Comparison of ENCODE assay signal across 23 mouse cellular contexts in genomic region chr6:28599120-28599519, GRCm38 (mm10).
DNase-seq lines count a peak whose midpoint lies in the region; ATAC-seq and TF ChIP-seq lines count a peak whose summit lies in the region.
"Had no signal": no experiment of that assay in that cellular context is flagged by ENCODE, and none has a peak within 500 bp of the region (broad histone marks: within the 10 kb centered on the region; RNA-seq: fewer than 3 reads in every experiment).

No protein-coding gene starts in this region.

- H3K27me3 ChIP-seq in erythroblast, embryonic 14.5 days (ENCODE audit: control insufficient read depth): no peaks in the 10 kb centered on the region
- H3K27me3 ChIP-seq in liver, embryonic 12.5 days (replicated peaks): no peaks in the 10 kb centered on the region
- no peaks in the 10 kb centered on the region for H3K27me3 ChIP-seq in megakaryocyte, embryonic 14.5 days (replicated peaks)
- no peaks in the 10 kb centered on the region for H3K27me3 ChIP-seq in intestine, postnatal 0 days (replicated peaks; ENCODE audit: control insufficient read depth, insufficient read depth, low read length)
- H3K27me3 ChIP-seq: CH12.LX; embryonic facial prominence, embryonic 13.5 days; heart, embryonic 13.5 days; intestine, embryonic 15.5 days; limb, embryonic 13.5 days; midbrain, embryonic 15.5 days had no signal

- peak overlapping the region; percentile 34 for H3K4me3 ChIP-seq in erythroblast, embryonic 14.5 days (replicated peaks)
- 0 out of 2 replicates have a peak overlapping the region, but pooled peaks have one; percentile 19 for H3K4me3 ChIP-seq in liver, embryonic 12.5 days
- H3K4me3 ChIP-seq in megakaryocyte, embryonic 14.5 days (replicated peaks): peak overlapping the region; percentile 80
- H3K4me3 ChIP-seq in intestine, postnatal 0 days (ENCODE audit: low read depth, low read length): no peak overlapping the region
- H3K4me3 ChIP-seq: embryonic facial prominence, embryonic 13.5 days; heart, embryonic 13.5 days; intestine, embryonic 15.5 days; limb, embryonic 13.5 days; midbrain, embryonic 15.5 days; myocyte had no signal

- WGBS in liver, embryonic 12.5 days (ENCODE audit: insufficient replicate concordance): 19% methylated on average over 5 of the region's 5 CpGs
- WGBS in intestine, postnatal 0 days: 91% methylated on average over 5 of the region's 5 CpGs

- H3K4me2 ChIP-seq in liver, embryonic 12.5 days: peak overlapping the region; percentile 60
- no peak overlapping the region for H3K4me2 ChIP-seq in intestine, postnatal 0 days (replicated peaks; ENCODE audit: low read depth)
- H3K4me2 ChIP-seq: embryonic facial prominence, embryonic 13.5 days; heart, embryonic 13.5 days; hindbrain, embryonic 14.5 days; intestine, embryonic 15.5 days; limb, embryonic 13.5 days; midbrain, embryonic 15.5 days had no signal

- peaks cover 57% of the 10 kb centered on the region for H3K4me1 ChIP-seq in erythroblast, embryonic 14.5 days (ENCODE audit: control insufficient read depth)
- H3K4me1 ChIP-seq in liver, embryonic 12.5 days: peaks cover 56% of the 10 kb centered on the region
- H3K4me1 ChIP-seq in megakaryocyte, embryonic 14.5 days: peaks cover 82% of the 10 kb centered on the region
- H3K4me1 ChIP-seq in intestine, postnatal 0 days (replicated peaks; ENCODE audit: control insufficient read depth, insufficient read depth, low read length): 0 out of 2 replicates have a peak, but pooled peaks cover 2% of the 10 kb centered on the region
- H3K4me1 ChIP-seq: embryonic facial prominence, embryonic 13.5 days; intestine, embryonic 15.5 days had no signal

- ATAC-seq in erythroblast, adult 5-6 weeks (replicated peaks; ENCODE audit: low FRiP score, poor library complexity, severe bottlenecking): no peak
- peak; percentile 79 for ATAC-seq in liver, embryonic 12.5 days
- ATAC-seq in intestine, postnatal 0 days: no peak
- ATAC-seq: forebrain, embryonic 16.5 days; intestine, embryonic 15.5 days; midbrain, embryonic 15.5 days had no signal

- peaks cover 4% of the 10 kb centered on the region for H3K36me3 ChIP-seq in erythroblast, embryonic 14.5 days (ENCODE audit: control insufficient read depth)
- 0 out of 2 replicates have a peak, but pooled peaks cover 3% of the 10 kb centered on the region for H3K36me3 ChIP-seq in liver, embryonic 12.5 days
- H3K36me3 ChIP-seq in megakaryocyte, embryonic 14.5 days (replicated peaks; ENCODE audit: low read length): peaks cover 20% of the 10 kb centered on the region
- H3K36me3 ChIP-seq in intestine, postnatal 0 days (ENCODE audit: control insufficient read depth, insufficient read depth): 0 out of 2 replicates have a peak, but pooled peaks cover 5% of the 10 kb centered on the region
- H3K36me3 ChIP-seq: embryonic facial prominence, embryonic 13.5 days; heart, embryonic 13.5 days; intestine, embryonic 15.5 days; midbrain, embryonic 15.5 days had no signal

- no peaks in the 10 kb centered on the region for H3K9me3 ChIP-seq in erythroblast, embryonic 14.5 days (ENCODE audit: control insufficient read depth, low read length)
- no peaks in the 10 kb centered on the region for H3K9me3 ChIP-seq in liver, embryonic 12.5 days (replicated peaks)
- H3K9me3 ChIP-seq in megakaryocyte, embryonic 14.5 days: no peaks in the 10 kb centered on the region
- no peaks in the 10 kb centered on the region for H3K9me3 ChIP-seq in intestine, postnatal 0 days (ENCODE audit: control insufficient read depth)
- H3K9me3 ChIP-seq: embryonic facial prominence, embryonic 13.5 days; heart, embryonic 13.5 days; intestine, embryonic 15.5 days; limb, embryonic 13.5 days; midbrain, embryonic 15.5 days had no signal

- TF ChIP-seq CTCF in intestine, postnatal 0 days (IDR thresholded peaks at IDR 0.05; ENCODE audit: low read depth): no peak

- H3K27ac ChIP-seq in liver, embryonic 12.5 days: peak overlapping the region; percentile 78
- no peak overlapping the region for H3K27ac ChIP-seq in intestine, postnatal 0 days (ENCODE audit: low read depth, low read length)
- H3K27ac ChIP-seq: embryonic facial prominence, embryonic 13.5 days; heart, embryonic 13.5 days; hindbrain, embryonic 14.5 days; intestine, embryonic 15.5 days; limb, embryonic 13.5 days; macrophage; midbrain, embryonic 15.5 days; stomach, postnatal 0 days had no signal

- DNase-seq in T-cell, adult 2 months (ENCODE audit: low spot score): peak; percentile 12
- no peak for DNase-seq in ovary, postnatal 10 days (ENCODE audit: low spot score)
- DNase-seq in Muller cell, postnatal 12 days (ENCODE audit: inconsistent ontology term): no peak
- DNase-seq: adrenal gland, adult 8-10 months; cerebellum, adult 9-11 months; heart, adult 11 months; thymus, postnatal 25 days had no signal

- H3K9ac ChIP-seq in liver, embryonic 12.5 days: no peak overlapping the region; the same call in 1 of the 2 replicates
- no peak overlapping the region for H3K9ac ChIP-seq in intestine, postnatal 0 days (ENCODE audit: low read depth, low read length)
- H3K9ac ChIP-seq: embryonic facial prominence, embryonic 13.5 days; heart, embryonic 13.5 days; hindbrain, embryonic 14.5 days; intestine, embryonic 15.5 days; limb, embryonic 13.5 days; midbrain, embryonic 15.5 days had no signal
